Mouse (Mus musculus) cerebellum, adult 2 months (tissue): ENCODE measurements around the gene Gli3. TPM values are rescaled to one million over a fixed set of nuclear protein-coding genes. Genes with fewer than 3 reads are reported as not detected.

Experiments
- DNase-seq, 2 experiments: peaks; one replicate each; pipeline ENCODE4 v3.0.0; 2021
- H3K27ac ChIP-seq: fragments of 200-500 bp; 2 replicates; pipeline ENCODE4 v1.5.1; 2012; ENCODE audit warnings: low read length, control low read depth, inconsistent platforms; ENCODE audit not compliant: insufficient read depth
- H3K27me3 ChIP-seq: fragments of 200-500 bp; 2 replicates; pipeline ENCODE4 v1.6.1; 2012; ENCODE audit warnings: inconsistent platforms, mild to moderate bottlenecking, low read length, moderate library complexity; ENCODE audit not compliant: control insufficient read depth, insufficient read depth
- H3K4me1 ChIP-seq: fragments of 200-500 bp; 2 replicates; pipeline ENCODE4 v1.6.1; 2011; ENCODE audit warnings: low read length; ENCODE audit not compliant: control insufficient read depth, insufficient read depth
- H3K4me3 ChIP-seq: fragments of 200-500 bp; replicated peaks from 2 replicates; pipeline ENCODE3; 2011; ENCODE audit warnings: mild to moderate bottlenecking, low read depth, low read length, control low read depth; ENCODE audit not compliant: insufficient read depth
- CTCF ChIP-seq: fragments of 200-500 bp; IDR thresholded peaks from 2 replicates; pipeline ENCODE4 v1.5.1; 2011; ENCODE audit warnings: low read depth, mild to moderate bottlenecking, control low read depth, low read length, moderate library complexity, borderline replicate concordance; ENCODE audit not compliant: insufficient read depth
- POLR2A ChIP-seq: fragments of 200-500 bp; IDR thresholded peaks from 2 replicates; pipeline ENCODE4 v1.6.1; 2011; ENCODE audit warnings: low read length, control low read depth, borderline replicate concordance; ENCODE audit not compliant: insufficient read depth
- WGBS: fragments of 180-500 bp; shearing (Covaris S2); methylation state at CpG from one replicate; pipeline ENCODE4 v1.1.7; 2018; 5-methylcytosine and 5-hydroxymethylcytosine counted together
- polyA plus RNA-seq: library from polyadenylated mRNA; depleted of rRNA; stranded (reverse); fragments of >200 nt; gene quantifications from 2 replicates; pipeline ENCODE4 v1.2.3, GENCODE M21; 2012; rRNA removed

The Gli3 gene
- 2.2 and 2.4 TPM in 2 replicates for polyA plus RNA-seq

DNA sequence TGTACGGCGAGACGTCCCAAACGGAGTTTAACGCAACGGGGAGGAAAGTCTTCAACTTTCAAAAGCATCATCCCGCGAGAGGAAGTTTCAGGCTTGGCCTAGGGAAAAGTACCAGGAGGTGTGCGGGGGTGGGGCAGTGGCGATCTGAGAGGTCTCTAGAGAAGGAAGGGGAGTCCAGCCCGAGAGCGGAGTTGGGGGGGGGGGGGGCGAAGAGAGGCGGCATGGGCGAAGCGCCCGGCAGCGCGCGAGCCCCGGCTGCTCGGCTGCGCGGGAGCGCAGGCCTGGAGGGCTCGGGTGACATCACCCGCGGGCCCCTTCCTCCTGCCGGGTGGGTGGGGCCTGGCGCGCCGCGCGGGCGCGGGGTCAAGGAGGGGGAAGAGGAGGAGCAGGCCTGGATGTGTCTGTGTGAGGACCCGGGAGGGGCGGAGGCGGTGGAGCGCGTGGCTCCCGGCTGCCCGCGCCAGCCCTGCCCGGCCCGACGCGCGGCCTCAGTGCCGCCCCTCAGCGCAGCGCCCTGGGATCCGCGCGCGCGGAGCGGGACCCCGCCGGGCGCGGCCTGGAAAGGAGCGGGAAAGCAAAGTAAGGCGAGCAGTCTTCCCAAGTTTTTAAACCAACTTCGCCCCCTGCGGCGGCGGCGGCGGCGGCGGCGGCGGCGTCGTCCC, at the start of gene Gli3:
Gene Gli3 (plus strand): TSS at position 406 of the 662 bp plus-strand sequence.
- H3K4me1 ChIP-seq = no peaks in the 10 kb centered on the region
- DNase-seq = peak; percentile 20 to 36
- 1% methylated on average over 69 of the region's 76 CpGs for whole genome bisulfite sequencing
- no peak for TF ChIP-seq CTCF
- no peak for TF ChIP-seq POLR2A
- peaks cover 3% of the 10 kb centered on the region; the same call in 1 of the 2 replicates for H3K27me3 ChIP-seq
- peak within 1 kb of the TSS; percentile 26 for H3K4me3 ChIP-seq
- H3K27ac ChIP-seq = peak within 1 kb of the TSS; percentile 47; the same call in 1 of the 2 replicates

GRCm38 (mm10) chr13:15421182-15421750, 41.8 kb upstream of the Gli3 start:
- H3K27ac ChIP-seq = no peak overlapping the region
- DNase-seq = no peak
- H3K4me1 ChIP-seq = no peaks in the 10 kb centered on the region
- H3K27me3 ChIP-seq = no peaks in the 10 kb centered on the region
- 32% methylated on average over 10 of the region's 10 CpGs for WGBS
- TF ChIP-seq CTCF (no peak), POLR2A (no peak)
- no peak overlapping the region for H3K4me3 ChIP-seq

GRCm38 (mm10) chr13:15442002-15442401, 21.0 kb upstream of the Gli3 start:
- TF ChIP-seq CTCF = no peak
- no peak for TF ChIP-seq POLR2A
- no peaks in the 10 kb centered on the region for H3K4me1 ChIP-seq
- 51% methylated on average over 4 of the region's 4 CpGs for WGBS

DNA sequence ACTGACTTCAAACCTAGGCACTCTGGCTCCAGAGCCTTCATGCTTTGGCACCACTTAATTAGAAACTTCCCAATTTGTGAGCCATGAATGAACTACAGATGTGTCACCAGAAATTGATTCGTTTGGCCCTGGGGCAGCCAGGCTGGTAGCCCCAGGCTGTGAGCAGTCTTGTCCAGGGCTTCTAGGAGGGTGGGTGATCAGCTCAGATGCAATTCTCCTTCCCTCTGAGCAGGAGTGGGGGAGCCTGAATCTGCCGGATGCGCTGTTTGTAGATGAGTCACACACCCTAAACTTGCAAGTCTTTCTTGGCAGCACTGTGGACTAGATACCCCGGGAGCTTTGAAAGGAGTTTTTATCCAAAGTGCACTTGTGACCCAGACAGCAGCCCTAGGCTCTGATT, 18.7 kb upstream of the Gli3 start:
- no peak for TF ChIP-seq CTCF
- no peak for TF ChIP-seq POLR2A
- WGBS = 45% methylated on average over 4 of the region's 4 CpGs
- no peaks in the 10 kb centered on the region for H3K27me3 ChIP-seq
- H3K4me1 ChIP-seq = no peaks in the 10 kb centered on the region
- no peak for DNase-seq
- H3K4me3 ChIP-seq = no peak overlapping the region
- H3K27ac ChIP-seq = no peak overlapping the region

More at GRCm38 (mm10) chr13:15442002-15442401, 21.0 kb upstream of the Gli3 start:
- H3K27ac ChIP-seq = no peak overlapping the region
- H3K27me3 ChIP-seq = no peaks in the 10 kb centered on the region
- DNase-seq = no peak
- H3K4me3 ChIP-seq = no peak overlapping the region

GRCm38 (mm10) chr13:15445591-15445990, 17.4 kb upstream of the Gli3 start:
- no peak overlapping the region for H3K27ac ChIP-seq
- DNase-seq = no peak
- no peaks in the 10 kb centered on the region for H3K27me3 ChIP-seq
- no peaks in the 10 kb centered on the region for H3K4me1 ChIP-seq
- TF ChIP-seq POLR2A = no peak
- TF ChIP-seq CTCF = no peak
- H3K4me3 ChIP-seq = no peak overlapping the region
- WGBS = 31% methylated on average over 2 of the region's 2 CpGs

DNA sequence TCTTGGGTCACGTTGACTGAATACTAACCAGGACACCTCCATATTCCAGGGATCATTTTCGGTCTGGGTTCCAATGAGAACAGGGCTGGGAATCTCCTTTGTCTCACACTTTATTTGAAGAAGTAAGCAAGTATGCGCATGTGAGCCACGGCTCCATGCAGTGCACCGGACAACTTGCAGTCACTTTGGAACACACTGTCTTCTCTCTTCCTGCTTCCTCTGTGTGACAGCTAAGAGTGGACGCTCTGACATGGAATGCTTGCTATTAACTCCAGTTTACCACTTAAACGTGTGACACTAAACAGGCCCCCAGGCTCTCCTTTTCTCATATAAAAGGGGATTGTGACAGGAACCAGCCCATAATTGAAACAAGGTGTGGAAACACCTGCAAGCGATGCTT, 17.0 kb upstream of the Gli3 start:
- TF ChIP-seq CTCF = no peak
- Histone ChIP-seq H3K4me1 (no peaks in the 10 kb centered on the region), H3K27me3 (no peaks in the 10 kb centered on the region), H3K27ac (no peak overlapping the region), H3K4me3 (no peak overlapping the region)
- no peak for DNase-seq
- 81% methylated on average over 8 of the region's 8 CpGs for WGBS

DNA sequence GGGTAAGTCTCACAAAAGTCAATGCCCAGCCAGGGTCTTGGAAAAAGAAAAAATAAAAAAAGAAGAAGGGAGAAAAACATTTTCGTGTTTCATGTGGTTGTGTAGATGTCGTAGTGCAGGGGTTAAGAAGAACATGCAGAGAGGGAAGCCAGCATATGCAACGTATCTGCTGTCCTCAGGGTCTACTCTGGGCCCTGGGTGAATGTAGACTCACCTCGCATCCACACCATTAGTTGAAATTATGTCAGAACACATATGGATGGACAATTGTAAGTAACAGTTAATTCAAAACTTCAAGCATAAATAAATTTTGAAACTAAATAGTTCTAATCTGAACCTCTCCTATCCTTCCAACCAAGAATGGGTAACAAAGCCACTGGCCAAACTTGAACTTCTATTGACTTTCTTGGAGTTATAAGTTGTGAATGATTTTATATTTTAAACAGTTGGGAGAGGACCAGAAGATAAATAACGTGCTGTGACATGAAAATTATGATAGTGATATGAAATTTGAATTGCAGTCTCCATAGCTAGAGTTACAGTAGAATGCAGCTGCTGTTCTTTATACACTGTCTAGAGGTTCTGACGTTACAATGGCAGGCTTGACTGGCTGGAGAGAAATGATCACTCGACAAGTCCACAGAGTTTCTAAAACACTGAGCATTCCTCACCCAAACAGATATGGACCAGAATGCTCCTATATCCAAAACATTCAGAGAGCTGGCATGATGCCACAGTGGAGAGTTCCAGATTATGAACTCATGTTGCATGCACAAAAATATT, 16.1 kb upstream of the Gli3 start:
- H3K27me3 ChIP-seq = no peaks in the 10 kb centered on the region
- no peak for DNase-seq
- TF ChIP-seq CTCF (no peak), POLR2A (no peak)
- no peaks in the 10 kb centered on the region for H3K4me1 ChIP-seq
- 76% methylated on average over 7 of the region's 7 CpGs for WGBS
- no peak overlapping the region for H3K4me3 ChIP-seq
- no peak overlapping the region for H3K27ac ChIP-seq
